In genomic region chr7:110613381-110614132, GRCm38 (mm10) we compare ENCODE assay signal across 8 mouse cellular contexts. TPM values are rescaled to one million over a fixed set of nuclear protein-coding genes. Genes with fewer than 3 reads are reported as not detected.
DNase-seq lines count a peak whose midpoint lies in the region; ATAC-seq and TF ChIP-seq lines count a peak whose summit lies in the region.

No protein-coding gene starts in this region.

- H3K36me3 ChIP-seq in embryonic facial prominence, embryonic 15.5 days = no peaks in the 10 kb centered on the region
- 0 out of 2 replicates have a peak, but pooled peaks cover 2% of the 10 kb centered on the region for H3K36me3 ChIP-seq in limb, embryonic 10.5 days

- DNase-seq in embryo, embryonic 11 days = peak; percentile 52
- DNase-seq in embryo, embryonic 10.5 days (ENCODE audit: low spot score) = no peak
- peak; percentile 85 for DNase-seq in A20 (ENCODE audit: low read depth, low spot score)
- DNase-seq in limb, embryonic 10.5 days (ENCODE audit: low spot score) = no peak
- DNase-seq in layer of hippocampus, adult 11-12 months (ENCODE audit: low spot score) = no peak
- no peak for DNase-seq in cerebellum, adult 18-20 months

- TF ChIP-seq CTCF in olfactory bulb, adult 2 months (IDR thresholded peaks at IDR 0.05; ENCODE audit: insufficient read depth, low read depth, low read length) = no peak

- peak overlapping the region; percentile 84 for H3K4me3 ChIP-seq in embryonic facial prominence, embryonic 15.5 days (replicated peaks)
- peak overlapping the region; percentile 94 for H3K4me3 ChIP-seq in limb, embryonic 10.5 days
- peak overlapping the region; percentile 67 for H3K4me3 ChIP-seq in olfactory bulb, adult 2 months (ENCODE audit: insufficient read depth, low read depth, low read length)

- peak overlapping the region; percentile 85 for H3K4me2 ChIP-seq in embryonic facial prominence, embryonic 15.5 days (replicated peaks)

- ATAC-seq in embryonic facial prominence, embryonic 15.5 days (ENCODE audit: insufficient number of reproducible peaks, low FRiP score, low TSS enrichment, low read depth) = no peak

- H3K4me1 ChIP-seq in embryonic facial prominence, embryonic 15.5 days = peaks cover 19% of the 10 kb centered on the region
- H3K4me1 ChIP-seq in limb, embryonic 10.5 days = peaks cover 19% of the 10 kb centered on the region
- H3K4me1 ChIP-seq in olfactory bulb, adult 2 months (ENCODE audit: control insufficient read depth, insufficient read depth, low read length) = peaks cover 5% of the 10 kb centered on the region; the same call in 1 of the 2 replicates

- H3K9ac ChIP-seq in embryonic facial prominence, embryonic 15.5 days = peak overlapping the region; percentile 86

- 4% methylated on average over 17 of the region's 17 CpGs for WGBS in embryonic facial prominence, embryonic 15.5 days
- 4% methylated on average over 17 of the region's 17 CpGs for WGBS in limb, embryonic 10.5 days
- 3% methylated on average over 17 of the region's 17 CpGs for WGBS in olfactory bulb, adult 2 months

- no peaks in the 10 kb centered on the region; the same call in 1 of the 2 replicates for H3K27me3 ChIP-seq in embryonic facial prominence, embryonic 15.5 days
- H3K27me3 ChIP-seq in limb, embryonic 10.5 days (ENCODE audit: low read depth, poor library complexity, severe bottlenecking) = no peaks in the 10 kb centered on the region

- no peak for TF ChIP-seq POLR2A in olfactory bulb, adult 2 months (IDR thresholded peaks at IDR 0.05; ENCODE audit: insufficient read depth, low read depth, low read length)

- peak overlapping the region; percentile 98 for H3K27ac ChIP-seq in embryonic facial prominence, embryonic 15.5 days (replicated peaks)
- peak overlapping the region; percentile 98 for H3K27ac ChIP-seq in limb, embryonic 10.5 days
- H3K27ac ChIP-seq in olfactory bulb, adult 2 months (ENCODE audit: insufficient read depth, low read depth, low read length) = peak overlapping the region; percentile 52; the same call in 1 of the 2 replicates

- no peaks in the 10 kb centered on the region for H3K9me3 ChIP-seq in embryonic facial prominence, embryonic 15.5 days (replicated peaks)
- H3K9me3 ChIP-seq in limb, embryonic 10.5 days (replicated peaks) = no peaks in the 10 kb centered on the region

RNA-seq across cellular contexts. Expression of gene Sbf2, which starts 1.2 kb away (rescaled TPM):
- polyA plus RNA-seq in embryonic facial prominence, embryonic 15.5 days (2015; fragmentation: Nextera tagmentation; extraction: Ambion mirVana) = 27.7 and 28.4 TPM in 2 replicates
- 26.8 and 28.7 TPM in 2 replicates for polyA plus RNA-seq in limb, embryonic 10.5 days (2016; fragmentation: Nextera tagmentation; extraction: Ambion mirVana)
- not detected in 2 replicates for polyA plus RNA-seq in olfactory bulb, adult 2 months (2012; ENCODE audit: insufficient read depth, insufficient read length, low replicate concordance, missing spikeins)

RNA-seq across cellular contexts. Expression of gene Adm, which starts 13.9 kb away (rescaled TPM):
- polyA plus RNA-seq in embryonic facial prominence, embryonic 15.5 days (2015; fragmentation: Nextera tagmentation; extraction: Ambion mirVana) = 5.5 and 5.6 TPM in 2 replicates
- polyA plus RNA-seq in limb, embryonic 10.5 days (2016; fragmentation: Nextera tagmentation; extraction: Ambion mirVana) = 1.3 and 1.6 TPM in 2 replicates
- not detected in 2 replicates for polyA plus RNA-seq in olfactory bulb, adult 2 months (2012; ENCODE audit: insufficient read depth, insufficient read length, low replicate concordance, missing spikeins)

Comparison
In these comparisons a context has a peak if more than half of its experiments do, and no peak if none do; other contexts are left out.
1. DNase-seq: peak in embryo, embryonic 11 days (single experiment) and A20 (single experiment); none in embryo, embryonic 10.5 days (single experiment), limb, embryonic 10.5 days (single experiment), layer of hippocampus, adult 11-12 months (single experiment) and cerebellum, adult 18-20 months (0 of 2).
2. RNA of gene Sbf2, which starts 1.2 kb away (polyA plus RNA-seq): 26.8 to 28.7 TPM in limb, embryonic 10.5 days and 27.7 to 28.4 TPM in embryonic facial prominence, embryonic 15.5 days; not detected in olfactory bulb, adult 2 months; every median in the first group is over 10 times any median in the second.
3. Peak in every context shown above with its lines, with median percentiles within 50 percentile points of each other: H3K27ac ChIP-seq and H3K4me3 ChIP-seq.